Mouse (Mus musculus): ENCODE results near the gene Pla2g4a. TPM values are rescaled to one million over a fixed set of nuclear protein-coding genes. Genes with fewer than 3 reads are reported as not detected.

The Pla2g4a gene
- polyA plus RNA-seq, 1 experiment from 2014 or later: 1.2 TPM

DNA sequence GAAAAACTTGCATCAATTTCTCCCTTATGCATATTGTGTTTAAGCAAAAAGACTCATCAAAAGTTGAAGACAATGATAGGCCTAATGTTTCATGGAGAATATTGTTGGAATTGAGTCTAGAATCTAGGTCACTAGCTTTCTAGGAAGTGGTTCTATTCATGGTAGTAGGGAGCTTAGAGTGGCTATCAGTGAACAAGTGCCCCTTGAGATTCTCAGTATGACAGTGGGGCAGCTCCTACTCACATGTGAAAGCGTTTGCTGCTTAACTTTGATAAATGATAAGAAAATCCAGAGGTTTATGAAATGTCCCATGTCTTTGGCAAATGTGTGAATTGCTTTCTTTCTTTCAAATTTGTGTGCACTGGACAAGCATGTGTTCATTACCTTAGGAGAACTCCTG, 2.0 kb downstream of the Pla2g4a start:
- Histone ChIP-seq H3K9me3 (replicated peaks; ENCODE audit: control insufficient read depth, low read length) (no peaks in the 10 kb centered on the region), H3K4me1 (ENCODE audit: control insufficient read depth, insufficient read depth, low read length) (no peaks in the 10 kb centered on the region), H3K4me3 (ENCODE audit: low read depth, low read length) (no peak overlapping the region), H3K9ac (ENCODE audit: low read length) (no peak overlapping the region), H3K27ac (ENCODE audit: low read depth, low read length) (no peak overlapping the region), H3K4me2 (ENCODE audit: low read length) (no peak overlapping the region), H3K27me3 (replicated peaks; ENCODE audit: control insufficient read depth, insufficient read depth, low read length) (no peaks in the 10 kb centered on the region), H3K36me3 (ENCODE audit: control insufficient read depth, insufficient read depth, low read length) (no peaks in the 10 kb centered on the region)
- WGBS: 82% methylated on average over 1 of the region's 1 CpGs
- no peak for ATAC-seq
- no peak for DNase-seq (ENCODE audit: low spot score)

DNA sequence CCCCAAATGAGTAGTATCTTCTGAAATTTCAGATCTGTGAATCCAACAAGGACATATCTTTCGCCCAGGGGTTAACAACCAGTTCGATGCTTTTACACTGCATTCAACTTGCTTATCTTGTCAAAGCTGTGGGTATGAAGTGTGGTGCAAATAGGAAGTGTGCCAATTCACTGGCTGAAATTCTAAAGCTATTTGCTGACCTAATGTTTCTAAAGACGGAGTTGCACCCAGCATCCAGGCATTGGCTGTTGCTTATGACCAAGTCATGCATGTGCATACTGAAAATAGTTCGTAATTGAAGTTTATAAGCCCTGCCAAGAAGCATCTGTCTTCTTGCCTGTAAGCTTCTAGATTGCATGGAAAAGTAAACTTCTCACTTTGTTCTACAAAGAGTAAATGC, 5.6 kb downstream of the Pla2g4a start:
- Histone ChIP-seq H3K4me1 (ENCODE audit: control insufficient read depth, insufficient read depth, low read length) (no peaks in the 10 kb centered on the region), H3K9ac (ENCODE audit: low read length) (no peak overlapping the region), H3K4me3 (ENCODE audit: low read depth, low read length) (no peak overlapping the region), H3K27ac (ENCODE audit: low read depth, low read length) (no peak overlapping the region), H3K4me2 (ENCODE audit: low read length) (no peak overlapping the region), H3K27me3 (replicated peaks; ENCODE audit: control insufficient read depth, insufficient read depth, low read length) (no peaks in the 10 kb centered on the region), H3K36me3 (ENCODE audit: control insufficient read depth, insufficient read depth, low read length) (no peaks in the 10 kb centered on the region), H3K9me3 (replicated peaks; ENCODE audit: control insufficient read depth, low read length) (no peaks in the 10 kb centered on the region)
- DNase-seq (ENCODE audit: low spot score) (peak; percentile 28), ATAC-seq (peak; percentile 29; the same call in 1 of the 2 replicates)
- 68% methylated on average over 4 of the region's 4 CpGs for whole genome bisulfite sequencing

DNA sequence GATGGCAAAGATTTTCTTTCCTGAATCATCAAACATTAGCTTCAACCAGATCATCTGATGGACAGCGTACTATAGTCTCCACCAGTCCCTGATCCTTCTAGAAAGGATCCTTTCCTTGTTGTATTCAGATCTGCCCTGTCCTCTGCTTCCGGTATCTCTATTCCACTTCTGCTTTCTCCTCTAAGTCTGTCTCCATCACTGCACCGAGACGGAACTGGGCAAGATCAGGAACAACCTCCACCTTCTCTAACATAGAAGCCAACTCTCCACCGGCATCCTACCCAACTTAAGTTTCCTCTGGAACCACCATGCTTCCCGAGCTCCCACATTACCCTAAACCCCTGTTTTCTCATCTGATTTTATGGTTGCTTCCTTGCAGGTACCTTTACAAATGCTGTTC, 7.1 kb downstream of the Pla2g4a start:
- WGBS: 93% methylated on average over 6 of the region's 6 CpGs
- Histone ChIP-seq H3K9me3 (replicated peaks; ENCODE audit: control insufficient read depth, low read length) (no peaks in the 10 kb centered on the region), H3K9ac (ENCODE audit: low read length) (no peak overlapping the region), H3K27me3 (replicated peaks; ENCODE audit: control insufficient read depth, insufficient read depth, low read length) (no peaks in the 10 kb centered on the region), H3K27ac (ENCODE audit: low read depth, low read length) (no peak overlapping the region), H3K4me1 (ENCODE audit: control insufficient read depth, insufficient read depth, low read length) (no peaks in the 10 kb centered on the region), H3K4me2 (ENCODE audit: low read length) (no peak overlapping the region), H3K4me3 (ENCODE audit: low read depth, low read length) (no peak overlapping the region), H3K36me3 (ENCODE audit: control insufficient read depth, insufficient read depth, low read length) (no peaks in the 10 kb centered on the region)
- ATAC-seq (no peak), DNase-seq (ENCODE audit: low spot score) (no peak)

DNA sequence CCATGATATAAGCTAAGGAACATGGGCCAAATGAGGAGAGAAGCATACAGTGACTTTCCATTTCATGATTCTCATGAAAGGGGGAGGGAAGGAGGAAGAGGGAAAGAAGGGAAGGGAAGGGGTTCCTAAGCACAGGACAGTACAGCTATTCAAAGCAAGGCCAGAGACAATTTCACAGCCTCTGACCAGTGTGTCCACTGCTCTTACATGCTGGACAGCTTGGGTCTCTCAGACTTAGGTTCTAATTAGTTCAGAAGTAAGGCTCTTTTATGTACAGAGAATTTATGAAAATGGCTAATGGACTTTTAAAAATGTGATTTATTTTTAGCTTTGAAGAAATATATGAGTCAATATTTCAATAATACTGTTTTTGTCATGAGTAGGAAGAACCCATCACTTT, 9.0 kb downstream of the Pla2g4a start:
- no peak overlapping the region for H3K4me3 ChIP-seq (ENCODE audit: low read depth, low read length)
- ATAC-seq (no peak), DNase-seq (ENCODE audit: low spot score) (no peak)
- no peak overlapping the region for H3K4me2 ChIP-seq (ENCODE audit: low read length)
- no peak overlapping the region for H3K27ac ChIP-seq (ENCODE audit: low read depth, low read length)
- H3K9ac ChIP-seq (ENCODE audit: low read length): no peak overlapping the region
- no peaks in the 10 kb centered on the region for H3K9me3 ChIP-seq (replicated peaks; ENCODE audit: control insufficient read depth, low read length)
- H3K27me3 ChIP-seq (replicated peaks; ENCODE audit: control insufficient read depth, insufficient read depth, low read length): no peaks in the 10 kb centered on the region
- no peaks in the 10 kb centered on the region for H3K36me3 ChIP-seq (ENCODE audit: control insufficient read depth, insufficient read depth, low read length)
- H3K4me1 ChIP-seq (ENCODE audit: control insufficient read depth, insufficient read depth, low read length): no peaks in the 10 kb centered on the region

DNA sequence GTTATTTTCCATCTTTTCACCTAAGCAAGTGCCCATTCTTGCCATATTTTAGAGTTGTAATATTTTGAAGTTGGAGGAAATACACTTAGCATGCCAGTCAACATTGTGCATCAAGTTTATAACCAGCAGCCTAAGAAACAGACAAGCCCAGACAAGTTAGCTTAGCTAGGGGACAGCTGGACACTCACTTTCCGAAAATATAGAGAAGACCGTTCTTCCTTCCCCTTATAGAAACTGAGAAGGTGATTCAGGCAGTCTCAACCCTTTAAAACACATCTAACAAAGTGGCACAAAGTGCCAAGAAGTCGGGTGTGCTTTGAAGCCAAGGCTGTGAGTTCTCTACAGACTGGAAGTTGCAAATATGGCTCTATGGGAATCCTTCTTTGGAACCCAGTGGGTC, 10.4 kb downstream of the Pla2g4a start:
- DNase-seq (ENCODE audit: low spot score) (no peak), ATAC-seq (no peak)
- H3K27ac ChIP-seq (ENCODE audit: low read depth, low read length): no peak overlapping the region
- no peaks in the 10 kb centered on the region for H3K4me1 ChIP-seq (ENCODE audit: control insufficient read depth, insufficient read depth, low read length)
- no peaks in the 10 kb centered on the region for H3K36me3 ChIP-seq (ENCODE audit: control insufficient read depth, insufficient read depth, low read length)
- H3K9ac ChIP-seq (ENCODE audit: low read length): no peak overlapping the region
- WGBS: 82% methylated on average over 3 of the region's 3 CpGs
- H3K4me3 ChIP-seq (ENCODE audit: low read depth, low read length): no peak overlapping the region
- H3K27me3 ChIP-seq (replicated peaks; ENCODE audit: control insufficient read depth, insufficient read depth, low read length): no peaks in the 10 kb centered on the region
- H3K9me3 ChIP-seq (replicated peaks; ENCODE audit: control insufficient read depth, low read length): no peaks in the 10 kb centered on the region
- no peak overlapping the region for H3K4me2 ChIP-seq (ENCODE audit: low read length)

DNA sequence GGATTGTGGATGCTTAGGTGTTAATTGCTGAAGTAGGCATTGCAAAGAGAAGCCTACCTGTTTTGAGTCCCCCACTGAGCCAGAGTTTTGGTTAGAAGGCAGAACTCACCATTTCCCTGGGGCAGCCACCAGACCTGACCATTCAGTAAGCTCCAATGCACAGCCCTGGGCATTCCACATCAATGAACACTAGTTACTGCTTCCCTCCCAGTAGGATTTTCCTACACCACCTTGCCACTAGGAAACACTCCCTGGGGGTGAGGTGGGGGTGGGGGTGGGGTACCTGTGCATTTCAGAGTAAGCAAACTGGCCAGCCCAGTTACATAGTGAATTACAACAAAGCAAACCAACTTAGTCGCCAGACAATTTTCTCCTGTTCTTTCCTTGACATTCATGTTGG, 10.8 kb downstream of the Pla2g4a start:
- WGBS: 70% methylated on average over 1 of the region's 1 CpGs
- H3K4me2 ChIP-seq (ENCODE audit: low read length): no peak overlapping the region
- H3K4me3 ChIP-seq (ENCODE audit: low read depth, low read length): no peak overlapping the region
- no peaks in the 10 kb centered on the region for H3K9me3 ChIP-seq (replicated peaks; ENCODE audit: control insufficient read depth, low read length)
- H3K9ac ChIP-seq (ENCODE audit: low read length): no peak overlapping the region
- H3K27me3 ChIP-seq (replicated peaks; ENCODE audit: control insufficient read depth, insufficient read depth, low read length): no peaks in the 10 kb centered on the region
- no peak for ATAC-seq
- no peaks in the 10 kb centered on the region for H3K4me1 ChIP-seq (ENCODE audit: control insufficient read depth, insufficient read depth, low read length)
- H3K27ac ChIP-seq (ENCODE audit: low read depth, low read length): no peak overlapping the region
- H3K36me3 ChIP-seq (ENCODE audit: control insufficient read depth, insufficient read depth, low read length): no peaks in the 10 kb centered on the region
- no peak for DNase-seq (ENCODE audit: low spot score)

DNA sequence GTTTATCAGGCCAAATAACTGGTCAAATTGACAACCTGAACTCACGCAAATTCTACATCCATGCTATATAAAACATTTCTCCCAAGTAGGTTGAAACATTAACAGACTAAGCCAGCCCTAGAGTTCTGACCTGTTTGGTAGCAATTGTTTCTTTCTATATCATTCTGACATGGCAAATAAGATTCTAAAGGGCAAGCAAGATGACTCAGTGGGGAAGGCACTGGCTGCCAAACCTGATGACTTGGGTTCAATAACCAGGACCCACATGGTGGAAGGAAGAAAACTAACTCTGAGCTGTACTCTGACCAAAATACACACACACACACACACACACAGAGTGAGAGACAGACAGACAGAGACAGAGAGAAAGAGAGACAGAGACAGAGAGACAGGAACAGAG, 11.8 kb downstream of the Pla2g4a start:
- Histone ChIP-seq H3K9ac (ENCODE audit: low read length) (no peak overlapping the region), H3K9me3 (replicated peaks; ENCODE audit: control insufficient read depth, low read length) (no peaks in the 10 kb centered on the region), H3K27ac (ENCODE audit: low read depth, low read length) (no peak overlapping the region), H3K36me3 (ENCODE audit: control insufficient read depth, insufficient read depth, low read length) (no peaks in the 10 kb centered on the region), H3K27me3 (replicated peaks; ENCODE audit: control insufficient read depth, insufficient read depth, low read length) (no peaks in the 10 kb centered on the region), H3K4me2 (ENCODE audit: low read length) (no peak overlapping the region), H3K4me1 (ENCODE audit: control insufficient read depth, insufficient read depth, low read length) (no peaks in the 10 kb centered on the region), H3K4me3 (ENCODE audit: low read depth, low read length) (no peak overlapping the region)
- DNase-seq (ENCODE audit: low spot score) (no peak), ATAC-seq (no peak)
- 93% methylated on average over 1 of the region's 1 CpGs for WGBS

DNA sequence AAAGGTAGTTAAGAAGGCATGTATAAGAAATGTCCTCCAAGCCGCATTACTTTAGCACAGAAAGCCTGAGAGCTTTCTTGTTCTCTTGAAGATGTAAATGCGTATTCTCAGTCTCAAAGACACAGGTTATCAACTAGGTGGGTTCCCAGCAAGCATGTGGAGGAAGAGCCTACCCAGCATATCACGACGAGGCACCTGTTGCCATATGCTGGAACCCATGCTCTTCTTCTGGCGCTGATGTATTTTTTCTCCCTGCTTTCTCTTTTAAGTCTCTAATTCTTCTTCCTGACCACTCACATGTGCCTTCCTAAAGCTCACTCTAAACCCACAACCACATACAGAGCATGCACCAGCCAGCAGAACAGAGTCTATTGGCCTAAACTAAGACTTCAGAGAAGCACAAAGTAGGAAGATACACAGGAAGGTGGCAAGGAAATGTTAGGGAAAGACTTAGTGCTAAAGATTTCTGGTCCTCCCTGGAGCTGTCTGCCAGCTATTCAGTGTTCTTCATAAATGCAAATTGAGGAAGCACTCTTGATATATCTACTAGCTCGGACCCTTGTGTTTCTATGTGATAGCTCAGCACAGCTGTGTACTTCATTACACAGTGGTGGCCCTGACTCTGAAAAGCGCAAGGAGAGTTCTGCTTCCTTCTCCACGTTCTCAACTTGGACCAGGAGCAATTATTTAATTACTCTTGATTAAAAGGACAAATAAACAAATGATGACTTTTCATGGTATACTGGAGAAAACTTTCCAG, 12.8 kb downstream of the Pla2g4a start:
- no peak overlapping the region for H3K27ac ChIP-seq (ENCODE audit: low read depth, low read length)
- no peak overlapping the region for H3K9ac ChIP-seq (ENCODE audit: low read length)
- DNase-seq (ENCODE audit: low spot score): no peak
- ATAC-seq: no peak
- no peak overlapping the region for H3K4me2 ChIP-seq (ENCODE audit: low read length)
- H3K36me3 ChIP-seq (ENCODE audit: control insufficient read depth, insufficient read depth, low read length): no peaks in the 10 kb centered on the region
- no peaks in the 10 kb centered on the region for H3K4me1 ChIP-seq (ENCODE audit: control insufficient read depth, insufficient read depth, low read length)
- 92% methylated on average over 8 of the region's 8 CpGs for WGBS
- no peaks in the 10 kb centered on the region for H3K9me3 ChIP-seq (replicated peaks; ENCODE audit: control insufficient read depth, low read length)
- no peaks in the 10 kb centered on the region for H3K27me3 ChIP-seq (replicated peaks; ENCODE audit: control insufficient read depth, insufficient read depth, low read length)
- H3K4me3 ChIP-seq (ENCODE audit: low read depth, low read length): no peak overlapping the region

DNA sequence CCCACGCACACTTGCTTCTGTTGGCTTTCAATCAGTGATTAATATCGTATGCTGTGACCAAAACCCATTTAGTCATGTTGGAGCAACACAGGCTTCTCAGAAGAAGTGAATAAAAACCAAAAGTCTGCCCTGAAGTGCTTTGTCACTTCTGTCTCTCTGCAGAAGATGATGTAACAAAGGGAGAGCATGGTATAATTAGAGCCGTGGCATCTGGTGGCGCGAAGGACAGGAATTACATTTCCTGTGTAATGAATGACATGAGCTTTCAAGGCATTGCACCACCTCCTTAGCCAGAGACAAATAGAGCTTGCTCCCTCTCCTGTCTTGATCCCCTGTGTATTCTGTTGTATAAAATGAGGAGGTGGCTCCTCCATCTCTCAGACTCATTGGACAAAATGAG, 14.1 kb downstream of the Pla2g4a start:
- Histone ChIP-seq H3K4me2 (ENCODE audit: low read length) (no peak overlapping the region), H3K27ac (ENCODE audit: low read depth, low read length) (no peak overlapping the region), H3K27me3 (replicated peaks; ENCODE audit: control insufficient read depth, insufficient read depth, low read length) (no peaks in the 10 kb centered on the region), H3K9me3 (replicated peaks; ENCODE audit: control insufficient read depth, low read length) (no peaks in the 10 kb centered on the region), H3K9ac (ENCODE audit: low read length) (no peak overlapping the region), H3K36me3 (ENCODE audit: control insufficient read depth, insufficient read depth, low read length) (no peaks in the 10 kb centered on the region), H3K4me3 (ENCODE audit: low read depth, low read length) (no peak overlapping the region), H3K4me1 (ENCODE audit: control insufficient read depth, insufficient read depth, low read length) (no peaks in the 10 kb centered on the region)
- 53% methylated on average over 5 of the region's 5 CpGs for WGBS
- DNase-seq (ENCODE audit: low spot score): peak; percentile 4
- ATAC-seq: peak; percentile 34; the same call in 1 of the 2 replicates
